In the genomic region with DNA sequence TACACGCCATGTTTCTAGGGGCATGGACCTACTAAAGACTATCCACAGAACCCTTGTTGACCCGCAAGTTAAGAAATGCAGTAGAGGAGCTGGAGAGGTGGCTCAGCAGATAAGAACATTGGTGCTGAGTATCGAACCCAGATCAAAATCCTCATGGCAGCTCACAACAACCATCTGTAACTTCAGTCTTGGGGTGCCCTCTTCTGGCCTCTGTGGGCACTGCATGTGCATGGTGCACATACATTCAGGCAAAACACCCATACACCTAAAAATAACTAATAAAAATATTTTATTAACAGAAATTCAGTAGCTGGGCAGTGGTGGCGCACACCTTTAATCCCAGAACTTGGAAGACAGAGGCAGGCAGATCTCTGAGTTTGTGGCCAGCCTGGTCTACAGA, we compare ENCODE assay signal across 9 mouse cellular contexts. TPM values are rescaled to one million over a fixed set of nuclear protein-coding genes. Genes with fewer than 3 reads are reported as not detected.
DNase-seq lines count a peak whose midpoint lies in the region; ATAC-seq and TF ChIP-seq lines count a peak whose summit lies in the region.
"Had no signal": no experiment of that assay in that cellular context is flagged by ENCODE, and none has a peak within 500 bp of the region (broad histone marks: within the 10 kb centered on the region; RNA-seq: fewer than 3 reads in every experiment).

No protein-coding gene starts in this region.

- peak; percentile 50 for TF ChIP-seq CTCF in G1E (IDR thresholded peaks at IDR 0.05; ENCODE audit: low read depth, low read length)

- no peaks in the 10 kb centered on the region for H3K9me3 ChIP-seq in kidney, embryonic 14.5 days (ENCODE audit: control insufficient read depth, low read length)
- no peaks in the 10 kb centered on the region for H3K9me3 ChIP-seq in G1E (replicated peaks)
- H3K9me3 ChIP-seq: limb, embryonic 15.5 days had no signal

- 0 out of 2 replicates have a peak, but pooled peaks cover 7% of the 10 kb centered on the region for H3K4me1 ChIP-seq in kidney, embryonic 14.5 days (ENCODE audit: control insufficient read depth, insufficient read depth, low read length)
- H3K4me1 ChIP-seq in G1E (ENCODE audit: insufficient read depth, low read depth, low read length), result peaks cover 3% of the 10 kb centered on the region

- no peak overlapping the region for H3K27ac ChIP-seq in kidney, embryonic 14.5 days (ENCODE audit: low read depth, low read length)
- H3K27ac ChIP-seq: limb, embryonic 15.5 days had no signal

- ATAC-seq in kidney, embryonic 14.5 days (ENCODE audit: low FRiP score, low TSS enrichment), result no peak
- no peak for ATAC-seq in G1E (ENCODE audit: extremely low read depth, insufficient number of reproducible peaks, low FRiP score, poor library complexity, severe bottlenecking)
- ATAC-seq in granulocyte monocyte progenitor cell, adult 5-6 weeks (replicated peaks; ENCODE audit: poor library complexity, severe bottlenecking), result no peak

- no peak overlapping the region for H3K9ac ChIP-seq in kidney, embryonic 14.5 days (ENCODE audit: low read depth, low read length)
- H3K9ac ChIP-seq: limb, embryonic 15.5 days had no signal

- H3K4me2 ChIP-seq in kidney, embryonic 14.5 days (replicated peaks; ENCODE audit: low read depth, low read length), result no peak overlapping the region
- H3K4me2 ChIP-seq: limb, embryonic 15.5 days had no signal

- peaks cover 22% of the 10 kb centered on the region for H3K27me3 ChIP-seq in kidney, embryonic 14.5 days (ENCODE audit: control insufficient read depth, insufficient read depth, low read length)
- peaks cover 16% of the 10 kb centered on the region for H3K27me3 ChIP-seq in G1E (ENCODE audit: insufficient read depth, low read length)

- H3K4me3 ChIP-seq in kidney, embryonic 14.5 days (ENCODE audit: low read length), result no peak overlapping the region
- no peak overlapping the region for H3K4me3 ChIP-seq in G1E (ENCODE audit: low read depth, low read length)
- H3K4me3 ChIP-seq: erythroblast, embryonic 14.5 days; limb, embryonic 15.5 days had no signal

- 93% methylated on average over 4 of the region's 4 CpGs for WGBS in kidney, embryonic 14.5 days

- peak; percentile 29 for DNase-seq in kidney, adult 18-20 months
- peak; percentile 37 for DNase-seq in CD4-positive helper T cell, adult 2 months (ENCODE audit: low read depth, low spot score)
- no peak for DNase-seq in G1E (ENCODE audit: low spot score)
- DNase-seq in kidney, postnatal 36 days, result peak; percentile 24 to 69
- no peak for DNase-seq in urinary bladder, postnatal 4 days (ENCODE audit: low spot score in 2 of 2)

- H3K36me3 ChIP-seq in kidney, embryonic 14.5 days (ENCODE audit: control insufficient read depth, insufficient read depth, low read length), result no peaks in the 10 kb centered on the region
- no peaks in the 10 kb centered on the region for H3K36me3 ChIP-seq in G1E (replicated peaks)
- H3K36me3 ChIP-seq: limb, embryonic 15.5 days had no signal

RNA-seq across cellular contexts. Expression of gene Jph2, which starts 54.1 kb away (rescaled TPM):
- 1.0 and 1.6 TPM in 2 replicates for polyA plus RNA-seq in kidney, embryonic 14.5 days (2014; fragmentation: Nextera tagmentation; extraction: Ambion mirVana)
- total RNA-seq in G1E (2014; fragmentation: Nextera tagmentation) (not detected in 2 replicates), G1E (2017) (0.05 TPM in 1 of 2 replicates, not detected in the other)
- polyA plus RNA-seq in G1E (2012), result not detected in 2 replicates
- total RNA-seq in granulocyte monocyte progenitor cell, adult 5-6 weeks (2014; fragmentation: Nextera tagmentation), result not detected in 2 replicates
- total RNA-seq in granulocyte monocyte progenitor cell, adult 5-6 weeks (2017), result not detected in 2 replicates
- polyA plus RNA-seq: erythroblast, embryonic 14.5 days had no signal

Comparison
In these comparisons a context has a peak if more than half of its experiments do, and no peak if none do; other contexts are left out.
1. DNase-seq: peak in kidney, adult 18-20 months (single experiment), CD4-positive helper T cell, adult 2 months (single experiment) and kidney, postnatal 36 days (2 of 2); none in G1E (single experiment) and urinary bladder, postnatal 4 days (0 of 2).